Mouse (Mus musculus) bone marrow, adult 2 months (tissue): ENCODE measurements around the gene Ehd4. TPM values are rescaled to one million over a fixed set of nuclear protein-coding genes. Genes with fewer than 3 reads are reported as not detected.
A peak's percentile ranks its signal among the peaks of the same experiment; 100 is the strongest.

Source experiments
- H3K27ac ChIP-seq: fragments of 200-500 bp; 2 replicates; pipeline ENCODE4 v1.5.1; 2012; ENCODE audit warnings: low read depth, mild to moderate bottlenecking, control low read depth, inconsistent platforms, low read length; ENCODE audit not compliant: control insufficient read depth, poor library complexity, insufficient read depth
- H3K4me1 ChIP-seq: fragments of 200-500 bp; 2 replicates; pipeline ENCODE4 v1.6.1; 2011; ENCODE audit warnings: low read length; ENCODE audit not compliant: control insufficient read depth, insufficient read depth
- H3K4me3 ChIP-seq: fragments of 200-500 bp; replicated peaks from 2 replicates; pipeline ENCODE3; 2011; ENCODE audit warnings: mild to moderate bottlenecking, low read depth, low read length, control low read depth; ENCODE audit not compliant: control insufficient read depth
- CTCF ChIP-seq: fragments of 200-500 bp; IDR thresholded peaks from 2 replicates; pipeline ENCODE4 v1.5.1; 2011; ENCODE audit warnings: low read length, control low read depth; ENCODE audit not compliant: control insufficient read depth, insufficient read depth
- POLR2A ChIP-seq: fragments of 200-500 bp; IDR thresholded peaks from 2 replicates; pipeline ENCODE4 v1.6.1; 2011; ENCODE audit warnings: low read depth, mild to moderate bottlenecking, control low read depth, low read length, borderline replicate concordance; ENCODE audit not compliant: control insufficient read depth
- WGBS: fragments of 180-500 bp; shearing (Covaris S2); methylation state at CpG from one replicate; pipeline ENCODE4 v1.1.7; 2018; 5-methylcytosine and 5-hydroxymethylcytosine counted together
- polyA plus RNA-seq: library from polyadenylated mRNA; stranded (reverse); fragments of >200 nt; gene quantifications from 2 replicates; pipeline ENCODE4 v1.2.4, GENCODE M21; 2011; ENCODE audit warnings: low replicate concordance; ENCODE audit not compliant: missing spikeins, insufficient read depth, insufficient read length

Ehd4 gene
- polyA plus RNA-seq, 1 experiment: 23.7 TPM

- no peak for TF ChIP-seq CTCF
- TF ChIP-seq POLR2A: no peak
- H3K4me3 ChIP-seq: no peak overlapping the region
- no peak overlapping the region for H3K27ac ChIP-seq
- WGBS: 76% methylated on average over 1 of the region's 1 CpGs
- peaks cover 1% of the 10 kb centered on the region for H3K4me1 ChIP-seq
Measured at GRCm38 (mm10) chr2:120141671-120142070, 12.7 kb downstream of the Ehd4 start.

DNA sequence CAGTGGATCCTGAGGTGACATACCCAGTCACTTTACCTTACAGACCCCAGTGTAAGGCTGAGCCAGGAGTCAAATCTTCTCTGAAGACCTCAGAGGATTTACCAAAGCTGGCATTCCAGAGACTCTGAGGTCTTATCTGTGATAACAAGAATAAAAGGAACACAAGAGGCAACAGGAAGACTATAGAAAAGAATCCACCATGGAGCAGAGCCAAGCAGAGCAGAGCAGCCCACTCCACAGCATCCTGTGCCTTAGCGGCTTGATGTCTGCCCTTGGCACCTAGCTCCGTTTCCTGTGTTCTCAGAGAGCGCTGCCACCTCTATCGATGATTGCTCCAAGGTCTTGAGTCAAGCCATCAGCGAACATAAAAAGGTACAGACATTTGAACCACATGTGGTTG lies 14.1 kb downstream of the Ehd4 start:
- WGBS: 43% methylated on average over 5 of the region's 5 CpGs
- no peak overlapping the region for H3K4me3 ChIP-seq
- no peak for TF ChIP-seq POLR2A
- no peak for TF ChIP-seq CTCF
- H3K27ac ChIP-seq: no peak overlapping the region
- peaks cover 1% of the 10 kb centered on the region for H3K4me1 ChIP-seq

- no peak overlapping the region for H3K27ac ChIP-seq
- H3K4me3 ChIP-seq: no peak overlapping the region
- WGBS: 76% methylated on average over 1 of the region's 1 CpGs
- peaks cover 5% of the 10 kb centered on the region for H3K4me1 ChIP-seq
- TF ChIP-seq POLR2A (no peak), CTCF (no peak)
Measured at GRCm38 (mm10) chr2:120139091-120139490, 15.3 kb downstream of the Ehd4 start.

DNA sequence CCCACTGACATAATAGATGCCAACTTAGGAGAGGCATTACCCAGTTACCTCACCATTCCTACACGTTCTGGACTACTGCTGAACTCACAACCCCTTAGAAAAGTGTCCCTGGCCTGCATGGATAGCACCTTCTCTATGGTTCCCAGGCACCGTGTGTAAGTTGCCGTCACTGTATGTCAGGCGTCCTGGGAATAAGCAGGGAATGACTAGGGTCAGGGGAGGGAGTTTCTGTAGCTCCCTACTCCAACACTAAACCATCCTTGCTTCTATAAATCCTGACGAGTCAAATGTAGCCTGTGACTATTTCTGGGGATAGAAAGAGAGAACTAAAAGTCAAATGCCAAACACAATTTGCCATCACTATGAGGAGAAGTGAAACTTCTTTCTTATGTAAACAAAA lies 17.1 kb downstream of the Ehd4 start:
- peaks cover 11% of the 10 kb centered on the region for H3K4me1 ChIP-seq
- peak overlapping the region; percentile 63 for H3K27ac ChIP-seq
- WGBS: 62% methylated on average over 5 of the region's 5 CpGs
- H3K4me3 ChIP-seq: no peak overlapping the region
- TF ChIP-seq POLR2A (no peak), CTCF (no peak)

GRCm38 (mm10) chr2:120134453-120135075 lies 19.8 kb downstream of the Ehd4 start:
- H3K4me3 ChIP-seq: no peak overlapping the region
- H3K4me1 ChIP-seq: peaks cover 11% of the 10 kb centered on the region
- H3K27ac ChIP-seq: peak overlapping the region; percentile 38
- TF ChIP-seq POLR2A (no peak), CTCF (no peak)

DNA sequence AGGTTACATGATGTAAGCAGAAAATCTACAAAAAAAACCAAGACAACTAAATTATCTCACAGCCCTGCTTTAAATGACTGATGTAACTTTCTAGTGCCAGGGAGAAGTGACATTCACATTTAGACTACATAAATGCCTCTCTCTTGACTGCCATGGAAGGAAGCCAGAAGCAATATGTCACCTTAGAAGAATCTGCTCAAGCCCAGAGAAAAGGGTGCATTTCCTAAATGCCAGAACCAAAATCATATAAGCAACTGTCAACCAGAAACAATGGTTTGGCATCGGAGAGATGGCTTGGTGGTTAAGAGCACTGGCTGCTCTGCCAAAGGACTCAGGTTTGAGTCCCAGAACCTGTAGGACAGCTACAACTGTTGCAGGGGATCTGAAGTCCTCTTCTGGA lies 22.5 kb downstream of the Ehd4 start:
- Histone ChIP-seq H3K27ac (no peak overlapping the region), H3K4me3 (no peak overlapping the region), H3K4me1 (peaks cover 11% of the 10 kb centered on the region)
- WGBS: 83% methylated on average over 1 of the region's 1 CpGs
- TF ChIP-seq POLR2A: no peak
- no peak for TF ChIP-seq CTCF

DNA sequence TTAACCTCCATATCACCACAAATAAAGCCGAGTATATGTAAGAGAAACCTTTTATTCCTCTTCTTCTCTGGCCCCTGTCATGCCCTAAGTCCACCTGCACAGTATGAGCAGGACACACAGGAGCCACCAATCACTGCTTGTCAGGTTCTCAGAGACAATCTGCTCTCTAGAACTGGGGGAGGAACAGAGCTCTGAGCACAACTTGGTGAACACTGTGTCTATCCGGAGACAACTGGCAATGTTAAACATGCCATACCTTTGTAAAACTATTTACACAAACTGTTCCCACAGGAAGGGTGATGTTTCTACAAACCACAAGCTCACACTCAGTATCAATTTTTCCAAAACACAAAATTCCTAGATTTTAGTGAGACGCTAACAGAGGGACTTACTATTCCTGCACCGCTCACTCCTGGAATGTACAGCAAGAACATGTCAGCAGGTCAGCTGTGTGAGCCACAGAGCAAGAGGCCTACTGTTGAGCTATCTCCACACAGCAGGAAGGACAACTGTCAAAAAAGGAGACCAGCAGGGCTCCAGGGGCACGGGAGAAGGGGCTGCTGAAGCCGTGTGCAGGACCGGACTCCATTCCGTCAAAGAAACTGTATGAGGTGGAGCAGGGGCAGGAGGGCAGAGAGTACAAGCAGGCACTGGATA lies 25.0 kb downstream of the Ehd4 start:
- Histone ChIP-seq H3K4me1 (peaks cover 10% of the 10 kb centered on the region), H3K4me3 (no peak overlapping the region), H3K27ac (no peak overlapping the region)
- 82% methylated on average over 8 of the region's 8 CpGs for WGBS
- TF ChIP-seq POLR2A (no peak), CTCF (no peak)

- WGBS: 72% methylated on average over 1 of the region's 1 CpGs
- TF ChIP-seq POLR2A: no peak
- TF ChIP-seq CTCF: no peak
- H3K4me1 ChIP-seq: peaks cover 6% of the 10 kb centered on the region
Measured at GRCm38 (mm10) chr2:120128611-120129051, 25.8 kb downstream of the Ehd4 start.

More at GRCm38 (mm10) chr2:120128611-120129051, 25.8 kb downstream of the Ehd4 start:
- no peak overlapping the region for H3K27ac ChIP-seq
- H3K4me3 ChIP-seq: no peak overlapping the region
